Mouse (Mus musculus) spleen, adult 2 months (tissue): ENCODE measurements around the gene Usp22. TPM values are rescaled to one million over a fixed set of nuclear protein-coding genes. Genes with fewer than 3 reads are reported as not detected.

Experiments used
- DNase-seq, 2 experiments: peaks; one replicate each; pipeline versions ENCODE4 v3.0.0 to v3.0.0-alpha.2; 2012 to 2021; ENCODE audit warnings: low spot score in 2 of 2, low read depth in 1 of 2
- H3K27ac ChIP-seq: fragments of 200-500 bp; 2 replicates; pipeline ENCODE4 v1.5.1; 2012; ENCODE audit warnings: low read length, inconsistent platforms; ENCODE audit not compliant: insufficient read depth
- H3K27me3 ChIP-seq: fragments of 200-500 bp; 2 replicates; pipeline ENCODE4 v1.6.1; 2012; ENCODE audit warnings: mild to moderate bottlenecking, moderate library complexity, low read length, inconsistent platforms; ENCODE audit not compliant: control insufficient read depth, insufficient read depth
- H3K36me3 ChIP-seq: fragments of 200-500 bp; 2 replicates; pipeline ENCODE4 v1.6.1; 2012; ENCODE audit warnings: mild to moderate bottlenecking, low read length, inconsistent platforms; ENCODE audit not compliant: control insufficient read depth, insufficient read depth
- H3K4me1 ChIP-seq: fragments of 200-500 bp; 2 replicates; pipeline ENCODE4 v1.6.1; 2011; ENCODE audit warnings: inconsistent platforms; ENCODE audit not compliant: control insufficient read depth, insufficient read depth, insufficient read length
- H3K4me3 ChIP-seq: fragments of 200-500 bp; 2 replicates; pipeline ENCODE4 v1.5.1; 2011; ENCODE audit warnings: mild to moderate bottlenecking, inconsistent platforms; ENCODE audit not compliant: insufficient read depth, insufficient read length; ENCODE audit errors: extremely low read depth
- CTCF ChIP-seq: fragments of 200-500 bp; IDR thresholded peaks from 2 replicates; pipeline ENCODE4 v1.5.1; 2011; ENCODE audit warnings: mild to moderate bottlenecking, inconsistent platforms; ENCODE audit not compliant: insufficient read depth, insufficient read length, insufficient replicate concordance; ENCODE audit errors: extremely low read depth
- POLR2A ChIP-seq: fragments of 200-500 bp; IDR thresholded peaks from 2 replicates; pipeline ENCODE4 v1.6.1; 2011; ENCODE audit warnings: low read depth, low read length, inconsistent platforms
- whole genome bisulfite sequencing: fragments of 180-500 bp; shearing (Covaris S2); methylation state at CpG from one replicate; pipeline ENCODE4 v1.1.7; 2018; 5-methylcytosine and 5-hydroxymethylcytosine counted together
- polyA plus RNA-seq: library from polyadenylated mRNA; depleted of rRNA; stranded (reverse); fragments of >200 nt; gene quantifications from 2 replicates; pipeline ENCODE4 v1.2.3, GENCODE M21; 2012

Usp22 gene
- polyA plus RNA-seq, 1 experiment: 17.5 TPM

DNA sequence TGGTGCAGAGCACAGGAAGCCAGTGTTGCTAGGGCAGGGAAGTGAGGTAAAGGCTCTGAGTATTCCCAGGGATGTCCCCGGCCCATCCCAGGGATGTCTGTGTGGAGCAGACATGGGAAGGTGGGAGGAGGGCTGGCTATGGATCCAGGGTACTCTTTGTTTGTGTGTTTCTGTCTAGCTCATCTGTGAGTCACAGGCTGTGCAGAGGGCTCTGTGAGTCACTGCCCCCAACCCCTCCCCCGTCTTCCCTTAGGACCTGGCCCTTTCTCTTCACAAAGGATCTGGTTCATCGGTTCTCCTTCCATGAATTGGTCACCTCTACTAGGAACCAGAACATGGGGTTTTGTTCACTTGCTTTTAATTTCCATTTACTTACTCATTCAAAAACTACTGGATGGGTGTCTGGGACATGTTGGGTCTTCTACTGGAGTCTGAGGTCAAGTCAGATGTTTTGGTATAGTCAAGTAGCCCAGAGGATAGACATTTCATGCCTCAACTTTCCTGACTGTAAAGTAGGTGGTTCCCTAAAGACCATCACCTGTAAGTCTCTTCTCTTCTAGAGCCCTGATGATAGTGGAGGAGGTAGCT lies 54.8 kb downstream of the Usp22 start:
- 84% methylated on average over 3 of the region's 3 CpGs for WGBS
- no peaks in the 10 kb centered on the region for H3K27me3 ChIP-seq
- no peak overlapping the region for H3K4me3 ChIP-seq

DNA sequence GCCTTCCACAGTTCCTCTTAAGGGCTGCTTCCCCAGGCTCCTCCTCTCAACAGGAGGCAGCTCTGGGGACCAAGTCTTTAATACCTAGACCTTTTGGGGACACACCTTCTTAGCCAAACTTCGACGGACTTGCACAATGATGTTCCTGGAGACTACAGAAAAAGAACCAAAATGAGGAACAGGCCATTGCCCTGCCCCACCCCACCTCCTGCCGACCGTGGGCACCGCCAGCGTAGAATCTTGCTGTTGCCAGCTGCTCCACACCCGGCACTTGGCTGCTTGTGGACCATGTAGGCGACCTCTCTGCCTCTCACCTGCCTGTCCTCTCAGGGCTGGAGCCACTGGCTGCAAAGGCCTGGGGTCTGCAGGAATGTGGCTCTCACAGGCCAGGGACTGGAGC lies 58.6 kb downstream of the Usp22 start:
- Histone ChIP-seq H3K36me3 (no peaks in the 10 kb centered on the region), H3K27ac (peak overlapping the region; percentile 87), H3K4me1 (peaks cover 34% of the 10 kb centered on the region; the same call in 1 of the 2 replicates), H3K4me3 (0 out of 2 replicates have a peak overlapping the region, but pooled peaks have one; percentile 16), H3K27me3 (no peaks in the 10 kb centered on the region)
- peak in 1 of 2 experiments; percentile 56 for DNase-seq
- WGBS: 6% methylated on average over 8 of the region's 8 CpGs
- TF ChIP-seq CTCF (no peak), POLR2A (no peak)

More for the DNA sequence above, 54.8 kb downstream of the Usp22 start:
- Histone ChIP-seq H3K36me3 (no peaks in the 10 kb centered on the region), H3K4me1 (peaks cover 25% of the 10 kb centered on the region; the same call in 1 of the 2 replicates), H3K27ac (no peak overlapping the region)
- no peak for TF ChIP-seq POLR2A
- TF ChIP-seq CTCF: no peak
- DNase-seq: no peak

DNA sequence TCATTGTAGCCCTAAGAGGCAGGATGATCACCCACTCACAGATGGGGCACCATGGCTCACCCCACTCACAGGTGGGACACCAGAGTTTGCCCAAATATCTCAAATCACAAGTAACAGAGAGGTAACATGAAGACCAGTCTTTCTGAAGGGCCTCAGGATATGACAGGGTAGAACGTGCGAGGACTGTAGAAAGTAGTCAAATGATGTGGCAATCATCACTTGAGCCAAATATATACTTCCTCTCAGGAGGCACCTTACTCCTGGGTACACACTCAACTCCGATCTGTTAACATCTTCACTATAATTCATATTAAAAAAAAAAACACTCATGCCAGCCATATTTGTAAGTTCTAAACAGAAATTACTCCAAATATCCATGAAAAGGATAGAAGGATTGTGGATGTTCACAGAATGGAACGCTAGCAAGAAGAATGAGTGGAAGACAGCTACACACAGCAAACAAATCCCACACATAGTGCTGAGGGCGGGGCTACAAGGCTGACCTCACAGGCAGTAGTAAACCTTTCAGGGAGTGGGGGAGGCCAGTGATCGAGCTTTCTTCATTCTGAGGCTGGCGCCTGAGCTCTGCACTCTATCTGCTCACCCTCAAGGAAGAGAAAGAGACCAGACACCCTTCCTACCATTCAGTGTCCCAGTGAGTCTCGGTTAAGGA lies 62.4 kb downstream of the Usp22 start:
- Histone ChIP-seq H3K27me3 (no peaks in the 10 kb centered on the region), H3K4me3 (no peak overlapping the region), H3K27ac (peak overlapping the region; percentile 89), H3K4me1 (peaks cover 49% of the 10 kb centered on the region; the same call in 1 of the 2 replicates), H3K36me3 (no peaks in the 10 kb centered on the region)
- 32% methylated on average over 8 of the region's 8 CpGs for WGBS
- peak; percentile 56 for DNase-seq
- TF ChIP-seq CTCF: no peak
- no peak; the same call in 1 of the 2 replicates for TF ChIP-seq POLR2A

DNA sequence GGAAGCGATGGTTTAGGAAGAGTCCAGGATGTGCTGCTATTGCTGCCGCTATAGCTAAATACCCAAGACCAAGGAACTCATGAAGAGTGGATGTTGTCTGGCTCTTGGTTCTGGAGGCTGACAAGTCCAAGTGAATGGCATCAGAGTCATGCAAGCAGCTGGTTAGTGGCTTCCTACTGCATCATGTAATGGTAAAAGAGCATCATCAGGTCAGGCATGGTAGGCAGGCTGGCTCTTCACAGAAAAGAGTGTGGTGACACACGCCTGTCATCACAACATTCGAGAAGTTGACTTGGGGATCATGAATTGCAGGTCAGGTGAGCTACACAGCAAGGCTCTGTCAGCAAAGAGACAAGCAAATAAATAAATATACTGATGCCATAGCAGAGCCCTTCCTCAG lies 63.4 kb downstream of the Usp22 start:
- H3K4me3 ChIP-seq: no peak overlapping the region
- WGBS: 92% methylated on average over 4 of the region's 4 CpGs
- DNase-seq: no peak

DNA sequence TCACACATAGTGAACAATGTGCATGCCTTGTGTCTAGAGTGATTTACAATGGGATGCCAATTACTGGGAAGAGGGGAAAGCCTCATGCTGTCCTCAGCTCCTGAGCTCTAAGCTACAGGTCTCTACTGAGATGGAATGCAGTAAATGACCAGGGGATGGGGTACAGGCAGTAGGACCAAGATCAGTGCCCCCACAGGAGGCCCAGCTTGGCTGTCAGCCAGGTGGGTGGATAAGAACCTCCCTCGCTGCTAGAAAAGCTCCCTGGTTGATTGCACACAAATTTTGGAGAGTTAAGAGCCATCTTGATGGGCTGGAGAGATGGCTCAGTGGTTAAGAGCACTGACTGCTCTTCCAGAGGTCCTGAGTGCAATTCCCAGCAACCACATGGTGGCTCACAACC lies 63.9 kb downstream of the Usp22 start:
- 23% methylated on average over 1 of the region's 1 CpGs for WGBS
- no peaks in the 10 kb centered on the region for H3K36me3 ChIP-seq
- peaks cover 41% of the 10 kb centered on the region; the same call in 1 of the 2 replicates for H3K4me1 ChIP-seq
- TF ChIP-seq CTCF (no peak), POLR2A (no peak)
- no peaks in the 10 kb centered on the region for H3K27me3 ChIP-seq
- DNase-seq: no peak
- H3K27ac ChIP-seq: peak overlapping the region; percentile 92; the same call in 1 of the 2 replicates
- H3K4me3 ChIP-seq: no peak overlapping the region

More for the DNA sequence above, 63.4 kb downstream of the Usp22 start:
- Histone ChIP-seq H3K36me3 (no peaks in the 10 kb centered on the region), H3K27me3 (no peaks in the 10 kb centered on the region), H3K4me1 (peaks cover 44% of the 10 kb centered on the region; the same call in 1 of the 2 replicates), H3K27ac (peak overlapping the region; percentile 89)
- TF ChIP-seq CTCF (no peak), POLR2A (no peak)

DNA sequence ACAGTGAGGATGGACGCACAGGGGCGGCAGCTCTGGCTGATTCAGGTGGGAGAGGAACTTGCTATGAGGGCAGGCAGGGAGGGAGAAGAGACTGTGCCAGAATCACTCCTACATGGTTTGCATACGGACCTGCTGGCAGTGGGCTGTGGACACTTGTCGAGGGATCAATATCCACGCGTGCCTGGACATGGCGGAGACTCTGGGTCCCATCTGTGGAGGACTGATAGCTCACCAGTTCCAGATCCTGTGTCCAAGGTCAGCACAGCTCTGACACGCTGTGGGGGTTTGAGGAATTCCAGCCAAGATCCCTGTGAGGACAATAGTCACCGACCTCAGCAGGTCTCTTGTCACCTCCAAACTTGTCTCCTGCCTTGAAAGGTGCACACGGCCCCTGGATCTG lies 64.7 kb downstream of the Usp22 start:
- DNase-seq: no peak
- TF ChIP-seq POLR2A: no peak
- no peak for TF ChIP-seq CTCF
- Histone ChIP-seq H3K27ac (peak overlapping the region; percentile 92), H3K27me3 (no peaks in the 10 kb centered on the region), H3K36me3 (no peaks in the 10 kb centered on the region), H3K4me1 (peaks cover 37% of the 10 kb centered on the region; the same call in 1 of the 2 replicates), H3K4me3 (no peak overlapping the region)
- WGBS: 82% methylated on average over 10 of the region's 10 CpGs
